Mouse (Mus musculus): ENCODE data around the gene Camk1g. TPM values are rescaled to one million over a fixed set of nuclear protein-coding genes. Genes with fewer than 3 reads are reported as not detected.

Gene Camk1g
- polyA plus RNA-seq, 1 experiment from 2014 or later, result 6.9 TPM

GRCm38 (mm10) chr1:193332671-193333070, 37.4 kb downstream of the Camk1g start:
- Histone ChIP-seq H3K9ac (no peak overlapping the region), H3K4me3 (no peak overlapping the region), H3K27me3 (replicated peaks) (no peaks in the 10 kb centered on the region), H3K27ac (ENCODE audit: poor library complexity, severe bottlenecking) (0 out of 2 replicates have a peak overlapping the region, but pooled peaks have one; percentile 2), H3K36me3 (no peaks in the 10 kb centered on the region), H3K4me2 (no peak overlapping the region), H3K9me3 (replicated peaks) (no peaks in the 10 kb centered on the region), H3K4me1 (replicated peaks) (peaks cover 71% of the 10 kb centered on the region)
- no peak for ATAC-seq (ENCODE audit: insufficient number of reproducible peaks, low FRiP score)
- WGBS, result 40% methylated on average over 1 of the region's 1 CpGs

- Histone ChIP-seq H3K27ac (ENCODE audit: poor library complexity, severe bottlenecking) (no peak overlapping the region), H3K9me3 (replicated peaks) (no peaks in the 10 kb centered on the region), H3K9ac (no peak overlapping the region), H3K4me2 (no peak overlapping the region), H3K4me1 (replicated peaks) (peaks cover 71% of the 10 kb centered on the region), H3K36me3 (no peaks in the 10 kb centered on the region), H3K4me3 (no peak overlapping the region), H3K27me3 (replicated peaks) (no peaks in the 10 kb centered on the region)
- ATAC-seq (ENCODE audit: insufficient number of reproducible peaks, low FRiP score), result no peak
- 76% methylated on average over 13 of the region's 13 CpGs for WGBS
Measured at GRCm38 (mm10) chr1:193332018-193332417, 38.1 kb downstream of the Camk1g start.

DNA sequence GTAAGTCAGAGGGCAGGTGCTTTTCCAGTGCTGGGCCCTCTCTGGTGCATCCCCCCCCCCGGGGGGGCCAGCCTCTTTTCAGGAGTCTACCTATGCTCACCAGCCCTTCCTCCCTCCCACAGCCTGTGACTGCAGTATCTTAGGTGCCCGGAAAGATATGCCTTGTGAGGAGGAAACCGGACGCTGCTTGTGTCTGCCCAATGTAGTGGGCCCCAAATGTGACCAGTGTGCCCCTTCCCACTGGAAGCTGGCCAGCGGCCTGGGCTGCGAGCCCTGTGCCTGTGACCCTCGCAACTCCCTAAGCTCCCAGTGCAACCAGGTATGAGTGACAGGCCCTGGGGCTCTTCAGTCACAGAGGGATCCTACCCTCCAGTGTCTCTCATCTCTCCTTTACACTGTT, 39.5 kb downstream of the Camk1g start:
- Histone ChIP-seq H3K27me3 (replicated peaks) (no peaks in the 10 kb centered on the region), H3K4me2 (no peak overlapping the region), H3K36me3 (no peaks in the 10 kb centered on the region), H3K9ac (no peak overlapping the region), H3K27ac (ENCODE audit: poor library complexity, severe bottlenecking) (no peak overlapping the region), H3K9me3 (replicated peaks) (no peaks in the 10 kb centered on the region), H3K4me3 (no peak overlapping the region), H3K4me1 (replicated peaks) (peaks cover 63% of the 10 kb centered on the region)
- WGBS, result 78% methylated on average over 7 of the region's 7 CpGs
- 0 out of 2 replicates have a peak, but pooled peaks have one; percentile 1 for ATAC-seq (ENCODE audit: insufficient number of reproducible peaks, low FRiP score)

DNA sequence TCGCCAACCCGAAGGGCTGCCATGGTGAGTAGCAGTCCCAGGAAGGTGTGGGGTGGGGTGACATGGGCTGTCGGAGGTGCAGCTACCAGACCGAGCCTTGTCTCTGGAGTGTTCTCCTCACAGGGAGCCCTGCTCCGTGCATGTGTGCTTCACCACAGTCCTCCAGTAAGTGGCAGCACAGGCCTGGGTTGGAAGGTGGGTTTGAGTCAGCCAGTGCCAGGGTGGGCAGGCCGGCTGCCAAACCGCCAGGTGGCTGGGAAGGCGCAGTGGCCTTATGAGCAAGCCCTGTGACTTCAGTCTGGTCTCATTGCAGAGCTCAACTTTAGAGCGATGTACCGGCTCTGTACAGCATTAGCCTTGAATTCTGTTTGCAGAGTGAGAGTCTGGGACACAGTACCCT, 39.9 kb downstream of the Camk1g start:
- H3K4me1 ChIP-seq (replicated peaks), result peaks cover 58% of the 10 kb centered on the region
- H3K4me2 ChIP-seq, result no peak overlapping the region
- peak; percentile 61 for ATAC-seq (ENCODE audit: insufficient number of reproducible peaks, low FRiP score)
- H3K4me3 ChIP-seq, result no peak overlapping the region
- WGBS, result 40% methylated on average over 10 of the region's 10 CpGs
- H3K36me3 ChIP-seq, result no peaks in the 10 kb centered on the region
- no peak overlapping the region for H3K9ac ChIP-seq
- H3K27ac ChIP-seq (ENCODE audit: poor library complexity, severe bottlenecking), result no peak overlapping the region
- no peaks in the 10 kb centered on the region for H3K9me3 ChIP-seq (replicated peaks)
- no peaks in the 10 kb centered on the region for H3K27me3 ChIP-seq (replicated peaks)

DNA sequence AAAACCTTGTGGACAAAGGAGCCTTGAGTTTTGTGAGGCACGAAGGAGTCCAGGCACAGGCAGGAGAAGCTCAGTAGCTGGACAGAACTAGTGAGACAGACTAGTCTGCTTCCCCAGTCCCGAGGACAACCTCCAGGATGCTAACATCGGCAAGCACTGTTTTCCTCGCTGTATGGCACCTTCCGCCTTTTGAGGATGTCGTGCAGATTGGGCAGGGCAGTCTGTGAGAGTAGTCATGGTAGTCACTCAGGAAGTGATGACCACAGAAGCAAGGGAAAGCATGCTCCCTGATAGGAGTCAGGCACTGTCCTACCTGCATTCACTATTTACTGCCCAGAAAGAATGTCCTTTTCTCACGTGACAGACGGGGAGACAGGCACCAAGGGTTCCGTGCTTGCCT, 40.5 kb downstream of the Camk1g start:
- Histone ChIP-seq H3K27ac (ENCODE audit: poor library complexity, severe bottlenecking) (no peak overlapping the region), H3K4me2 (no peak overlapping the region), H3K4me3 (no peak overlapping the region), H3K36me3 (no peaks in the 10 kb centered on the region), H3K27me3 (replicated peaks) (no peaks in the 10 kb centered on the region), H3K9me3 (replicated peaks) (no peaks in the 10 kb centered on the region), H3K4me1 (replicated peaks) (peaks cover 54% of the 10 kb centered on the region), H3K9ac (no peak overlapping the region)
- WGBS, result 78% methylated on average over 9 of the region's 9 CpGs
- ATAC-seq (ENCODE audit: insufficient number of reproducible peaks, low FRiP score), result no peak

DNA sequence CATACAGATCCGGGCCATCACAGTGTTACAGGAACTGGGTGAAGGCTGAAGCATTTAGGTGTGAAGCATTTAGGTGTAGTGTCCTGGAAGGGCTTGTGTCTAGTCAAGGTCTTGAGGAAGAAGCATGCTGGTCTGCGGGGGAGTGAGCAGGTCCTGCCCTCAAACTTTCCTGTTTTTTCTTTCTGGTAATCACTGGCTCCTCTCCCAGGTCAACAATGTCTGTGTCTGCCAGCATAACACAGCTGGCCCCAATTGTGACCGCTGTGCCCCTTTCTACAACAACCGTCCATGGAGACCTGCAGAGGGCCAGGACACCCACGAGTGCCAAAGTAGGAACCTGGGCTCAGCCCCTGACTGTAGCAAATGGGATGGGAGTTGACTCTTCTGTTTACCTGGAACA, 42.4 kb downstream of the Camk1g start:
- no peak overlapping the region for H3K9ac ChIP-seq
- peaks cover 36% of the 10 kb centered on the region for H3K4me1 ChIP-seq (replicated peaks)
- no peak overlapping the region for H3K27ac ChIP-seq (ENCODE audit: poor library complexity, severe bottlenecking)
- H3K4me3 ChIP-seq, result no peak overlapping the region
- ATAC-seq (ENCODE audit: insufficient number of reproducible peaks, low FRiP score), result no peak
- no peaks in the 10 kb centered on the region for H3K36me3 ChIP-seq
- 56% methylated on average over 5 of the region's 5 CpGs for WGBS
- no peaks in the 10 kb centered on the region for H3K9me3 ChIP-seq (replicated peaks)
- H3K4me2 ChIP-seq, result no peak overlapping the region
- no peaks in the 10 kb centered on the region for H3K27me3 ChIP-seq (replicated peaks)

GRCm38 (mm10) chr1:193327216-193327615, 42.9 kb downstream of the Camk1g start:
- Histone ChIP-seq H3K27ac (ENCODE audit: poor library complexity, severe bottlenecking) (no peak overlapping the region), H3K4me3 (no peak overlapping the region), H3K36me3 (no peaks in the 10 kb centered on the region), H3K9ac (no peak overlapping the region), H3K9me3 (replicated peaks) (no peaks in the 10 kb centered on the region), H3K27me3 (replicated peaks) (no peaks in the 10 kb centered on the region), H3K4me1 (replicated peaks) (peaks cover 34% of the 10 kb centered on the region), H3K4me2 (no peak overlapping the region)
- 73% methylated on average over 1 of the region's 1 CpGs for WGBS
- ATAC-seq (ENCODE audit: insufficient number of reproducible peaks, low FRiP score), result no peak

DNA sequence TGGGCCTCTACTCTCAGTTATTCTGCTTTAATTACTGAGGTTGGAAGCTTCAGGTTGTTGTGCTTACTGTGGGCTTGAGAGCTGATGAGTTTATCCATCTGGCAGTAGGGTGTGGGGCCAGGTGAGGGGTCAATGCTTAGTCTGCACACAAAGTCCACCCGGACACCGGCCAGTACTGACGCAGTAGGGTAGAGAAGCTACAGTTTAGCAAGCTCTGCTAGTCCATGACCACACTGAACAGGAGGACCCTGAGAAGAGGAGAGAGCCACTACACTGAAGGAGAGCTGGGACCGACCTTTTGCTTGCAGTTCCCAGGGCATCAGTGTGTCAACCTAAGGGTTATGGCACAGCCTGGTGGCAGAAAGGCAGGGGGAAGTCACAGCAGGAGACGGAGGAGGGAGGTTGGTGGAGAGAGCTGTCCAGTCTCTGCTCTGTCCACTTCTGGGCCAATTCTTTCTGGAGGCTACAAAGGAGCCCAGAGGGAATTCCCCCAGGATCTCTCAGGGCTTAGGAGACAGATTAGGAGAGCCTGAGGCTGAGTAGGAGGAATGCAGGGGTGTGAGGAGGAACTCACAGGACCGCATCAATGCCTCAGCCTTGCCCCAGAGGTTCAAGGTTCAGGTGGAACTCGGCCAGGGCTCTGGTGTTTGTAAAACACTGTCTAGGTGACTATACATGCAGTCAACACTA, 43.5 kb downstream of the Camk1g start:
- H3K27me3 ChIP-seq (replicated peaks), result no peaks in the 10 kb centered on the region
- no peaks in the 10 kb centered on the region for H3K9me3 ChIP-seq (replicated peaks)
- no peak overlapping the region for H3K4me2 ChIP-seq
- no peak overlapping the region for H3K4me3 ChIP-seq
- no peaks in the 10 kb centered on the region for H3K36me3 ChIP-seq
- 60% methylated on average over 7 of the region's 7 CpGs for WGBS
- no peak overlapping the region for H3K27ac ChIP-seq (ENCODE audit: poor library complexity, severe bottlenecking)
- no peak overlapping the region for H3K9ac ChIP-seq
- H3K4me1 ChIP-seq (replicated peaks), result peaks cover 28% of the 10 kb centered on the region
- no peak for ATAC-seq (ENCODE audit: insufficient number of reproducible peaks, low FRiP score)

DNA sequence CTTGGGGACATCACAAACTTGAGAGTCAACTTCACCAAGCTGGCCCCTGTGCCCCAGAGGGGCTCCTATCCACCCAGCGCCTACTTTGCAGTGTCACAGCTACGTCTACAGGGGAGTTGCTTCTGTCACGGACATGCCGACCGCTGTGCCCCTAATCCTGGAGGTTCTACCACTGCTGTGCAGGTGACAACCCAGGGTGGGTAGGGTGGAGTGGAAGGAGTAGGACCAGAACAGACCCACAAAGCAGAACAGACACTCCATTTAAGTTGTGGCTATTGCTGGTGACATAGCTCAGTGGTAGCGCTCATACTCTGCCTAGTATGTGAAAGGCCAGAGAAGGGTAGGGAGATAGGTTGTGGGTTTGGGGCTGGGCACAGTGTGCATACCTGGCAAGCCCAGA, 44.2 kb downstream of the Camk1g start:
- no peak overlapping the region for H3K4me3 ChIP-seq
- no peak overlapping the region for H3K4me2 ChIP-seq
- no peak for ATAC-seq (ENCODE audit: insufficient number of reproducible peaks, low FRiP score)
- H3K36me3 ChIP-seq, result no peaks in the 10 kb centered on the region
- no peak overlapping the region for H3K9ac ChIP-seq
- H3K27me3 ChIP-seq (replicated peaks), result no peaks in the 10 kb centered on the region
- H3K27ac ChIP-seq (ENCODE audit: poor library complexity, severe bottlenecking), result no peak overlapping the region
- no peaks in the 10 kb centered on the region for H3K9me3 ChIP-seq (replicated peaks)
- peaks cover 22% of the 10 kb centered on the region for H3K4me1 ChIP-seq (replicated peaks)
- WGBS, result 87% methylated on average over 6 of the region's 6 CpGs

DNA sequence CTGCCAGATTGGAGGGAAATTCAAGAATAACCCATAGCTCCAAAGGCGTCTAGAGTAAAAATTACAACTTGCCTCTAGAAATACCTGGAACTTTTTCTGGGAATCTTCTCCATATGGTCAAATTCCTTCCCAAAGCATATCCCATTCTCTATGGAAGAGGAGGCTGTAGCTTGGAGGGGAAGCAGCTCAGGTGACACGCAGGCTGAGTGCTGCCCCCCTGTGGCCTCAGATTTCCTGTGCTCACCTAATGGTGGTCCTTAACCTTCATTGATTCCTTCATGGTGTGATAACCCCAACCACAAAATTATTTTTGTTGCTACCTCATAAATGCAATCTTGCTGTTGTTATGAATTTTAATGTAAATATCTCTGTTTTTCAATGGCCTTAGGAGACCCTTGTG, 45.9 kb downstream of the Camk1g start:
- Histone ChIP-seq H3K9me3 (replicated peaks) (no peaks in the 10 kb centered on the region), H3K27ac (ENCODE audit: poor library complexity, severe bottlenecking) (no peak overlapping the region), H3K4me1 (replicated peaks) (peaks cover 28% of the 10 kb centered on the region), H3K9ac (no peak overlapping the region), H3K27me3 (replicated peaks) (no peaks in the 10 kb centered on the region), H3K36me3 (no peaks in the 10 kb centered on the region), H3K4me2 (no peak overlapping the region), H3K4me3 (no peak overlapping the region)
- ATAC-seq (ENCODE audit: insufficient number of reproducible peaks, low FRiP score), result no peak
- WGBS, result 49% methylated on average over 2 of the region's 2 CpGs

- H3K4me2 ChIP-seq, result no peak overlapping the region
- WGBS, result 82% methylated on average over 6 of the region's 6 CpGs
- H3K4me3 ChIP-seq, result no peak overlapping the region
- no peaks in the 10 kb centered on the region for H3K27me3 ChIP-seq (replicated peaks)
- no peaks in the 10 kb centered on the region for H3K36me3 ChIP-seq
- H3K27ac ChIP-seq (ENCODE audit: poor library complexity, severe bottlenecking), result no peak overlapping the region
- H3K9ac ChIP-seq, result no peak overlapping the region
- no peaks in the 10 kb centered on the region for H3K9me3 ChIP-seq (replicated peaks)
- H3K4me1 ChIP-seq (replicated peaks), result peaks cover 28% of the 10 kb centered on the region
- no peak for ATAC-seq (ENCODE audit: insufficient number of reproducible peaks, low FRiP score)
Measured at GRCm38 (mm10) chr1:193323686-193324085, 46.4 kb downstream of the Camk1g start.

- no peak overlapping the region for H3K4me2 ChIP-seq
- H3K4me1 ChIP-seq (replicated peaks), result peaks cover 36% of the 10 kb centered on the region
- ATAC-seq (ENCODE audit: insufficient number of reproducible peaks, low FRiP score), result no peak
- no peaks in the 10 kb centered on the region for H3K36me3 ChIP-seq
- WGBS, result 83% methylated on average over 8 of the region's 8 CpGs
- H3K4me3 ChIP-seq, result no peak overlapping the region
- H3K9me3 ChIP-seq (replicated peaks), result no peaks in the 10 kb centered on the region
- H3K9ac ChIP-seq, result no peak overlapping the region
- no peak overlapping the region for H3K27ac ChIP-seq (ENCODE audit: poor library complexity, severe bottlenecking)
- H3K27me3 ChIP-seq (replicated peaks), result no peaks in the 10 kb centered on the region
Measured at GRCm38 (mm10) chr1:193320398-193320797, 49.7 kb downstream of the Camk1g start.
